Mouse (Mus musculus): ENCODE measurements around the gene Ssxa1. TPM values are rescaled to one million over a fixed set of nuclear protein-coding genes. Genes with fewer than 3 reads are reported as not detected.

Ssxa1 gene
- polyA plus RNA-seq (2017; shearing (Covaris generic)) = not detected

GRCm38 (mm10) chrX:21115520-21115919, at the start of gene Ssxa1:
Ssxa1 (plus strand) TSS chrX:21115820.
- ATAC-seq = no peak

GRCm38 (mm10) chrX:21068106-21068505, 47.5 kb upstream of the Ssxa1 start, which contains the start of gene Spaca5:
Spaca5 (plus strand) TSS chrX:21068406.
- ATAC-seq = no peak

- ATAC-seq = no peak
Observed at GRCm38 (mm10) chrX:21088645-21088982, 27.0 kb upstream of the Ssxa1 start.

GRCm38 (mm10) chrX:21088983-21089866, 26.4 kb upstream of the Ssxa1 start, which contains the start of gene Zfp300:
Zfp300 (minus strand) TSS chrX:21089527.
- ATAC-seq = peak; percentile 86

GRCm38 (mm10) chrX:21089867-21090239, 25.8 kb upstream of the Ssxa1 start:
- ATAC-seq = no peak

GRCm38 (mm10) chrX:21146675-21147074, 31.1 kb downstream of the Ssxa1 start:
- peak; percentile 61 for ATAC-seq

Other genes with a start within 250 kb of the Ssxa1 start
- under 1 TPM in 1 of 2 experiments, not detected in 1; 0.39 TPM for gene Timp1, start 245.7 kb upstream of the Ssxa1 start, polyA plus RNA-seq (2017; shearing (Covaris generic))
- under 1 TPM in 1 of 2 experiments, not detected in 1; 0.20 TPM for gene Syn1, start 194.8 kb upstream of the Ssxa1 start, polyA plus RNA-seq (2017; shearing (Covaris generic))
- gene Cfp, start 184.3 kb upstream of the Ssxa1 start, polyA plus RNA-seq (2017; shearing (Covaris generic)) = 1 to 10 TPM; 5.9 to 9.8 TPM
- gene Elk1, start 165.2 kb upstream of the Ssxa1 start, polyA plus RNA-seq (2017; shearing (Covaris generic)) = 1 to 10 TPM; 4.5 to 6.6 TPM
- 10 to 100 TPM; 33.6 to 38.9 TPM for gene Uxt, start 153.8 kb upstream of the Ssxa1 start, polyA plus RNA-seq (2017; shearing (Covaris generic))
- gene Zfp182, start 53.5 kb upstream of the Ssxa1 start, polyA plus RNA-seq (2017; shearing (Covaris generic)) = 10 to 100 TPM; 16.7 to 22.9 TPM
- gene Spaca5, start 47.4 kb upstream of the Ssxa1 start, polyA plus RNA-seq (2017; shearing (Covaris generic)) = not detected
- gene Zfp300, start 26.3 kb upstream of the Ssxa1 start, polyA plus RNA-seq (2017; shearing (Covaris generic)) = 1 to 10 TPM; 2.1 to 2.6 TPM
- not detected for gene Gm21876, start 59.8 kb downstream of the Ssxa1 start, polyA plus RNA-seq (2017; shearing (Covaris generic))

All from CD4-positive, CD25-positive, alpha-beta regulatory T cell, adult 4 months (primary cell).